Mouse (Mus musculus): ENCODE results near the gene Atg2a.

- peak; percentile 12; the same call in 1 of the 2 replicates for TF ChIP-seq POLR2A (IDR thresholded peaks at IDR 0.05; ENCODE audit: low read depth, low read length)
- no peak for TF ChIP-seq CTCF (conservative IDR thresholded peaks at IDR 0.05 in 1 of 2, IDR thresholded peaks at IDR 0.05 in 1 of 2; ENCODE audit: low read depth in 2 of 2, low read length in 2 of 2)
- TF ChIP-seq EP300 (IDR thresholded peaks at IDR 0.05; ENCODE audit: low read length) = no peak
- no peak for TF ChIP-seq RAD21 (IDR thresholded peaks at IDR 0.05; ENCODE audit: low read depth, low read length)
- TF ChIP-seq HCFC1 (IDR thresholded peaks at IDR 0.05; ENCODE audit: low read depth, low read length) = no peak
- no peak for TF ChIP-seq ZNF384 (IDR thresholded peaks at IDR 0.05; ENCODE audit: low read depth, low read length)
- TF ChIP-seq TBP (conservative IDR thresholded peaks at IDR 0.05; ENCODE audit: low read depth, low read length) = no peak
- TF ChIP-seq NRF1 (IDR thresholded peaks at IDR 0.05; ENCODE audit: low read depth, low read length) = peak; percentile 71; the same call in 1 of the 2 replicates
- TF ChIP-seq ZKSCAN1 (IDR thresholded peaks at IDR 0.05; ENCODE audit: borderline replicate concordance, low read depth, low read length) = no peak
- no peak for TF ChIP-seq MAFK (IDR thresholded peaks at IDR 0.05; ENCODE audit: insufficient replicate concordance, low read length)
- no peak for TF ChIP-seq KAT2A (IDR thresholded peaks at IDR 0.05; ENCODE audit: insufficient replicate concordance, low read length)
- 0 out of 2 replicates have a peak, but pooled peaks have one; percentile 22 for TF ChIP-seq MAX (IDR thresholded peaks at IDR 0.05; ENCODE audit: low read length)
Observed at GRCm38 (mm10) chr19:6279481-6280144, 38.1 kb downstream of the Atg2a start.
